Mouse (Mus musculus): ENCODE measurements around the gene Adamts14. TPM values are rescaled to one million over a fixed set of nuclear protein-coding genes. Genes with fewer than 3 reads are reported as not detected.

The Adamts14 gene
- polyA plus RNA-seq, 1 experiment: 3.3 TPM

- H3K27ac ChIP-seq (ENCODE audit: control insufficient read depth, insufficient read depth, low read length): no peak overlapping the region
- TF ChIP-seq CTCF (IDR thresholded peaks at IDR 0.05; ENCODE audit: borderline replicate concordance, control insufficient read depth, extremely low read depth, insufficient read depth, low read length, poor library complexity): no peak
- no peak for TF ChIP-seq POLR2A (IDR thresholded peaks at IDR 0.05; ENCODE audit: control insufficient read depth, extremely low read depth, insufficient read depth, low read length, poor library complexity)
- 94% methylated on average over 8 of the region's 8 CpGs for WGBS
Measured at GRCm38 (mm10) chr10:61255190-61255589, 18.0 kb downstream of the Adamts14 start.

GRCm38 (mm10) chr10:61254761-61255160 lies 18.5 kb downstream of the Adamts14 start:
- Histone ChIP-seq H3K36me3 (ENCODE audit: control insufficient read depth, insufficient read depth, low read length) (no peaks in the 10 kb centered on the region), H3K4me1 (replicated peaks; ENCODE audit: control insufficient read depth, insufficient read depth, low read length) (no peaks in the 10 kb centered on the region), H3K4me3 (ENCODE audit: control insufficient read depth, insufficient read depth, low read length) (no peak overlapping the region), H3K27me3 (ENCODE audit: control insufficient read depth, insufficient read depth, low read length) (no peaks in the 10 kb centered on the region), H3K27ac (ENCODE audit: control insufficient read depth, insufficient read depth, low read length) (no peak overlapping the region)
- no peak for DNase-seq
- WGBS: 96% methylated on average over 6 of the region's 6 CpGs
- TF ChIP-seq CTCF (IDR thresholded peaks at IDR 0.05; ENCODE audit: borderline replicate concordance, control insufficient read depth, extremely low read depth, insufficient read depth, low read length, poor library complexity) (no peak), POLR2A (IDR thresholded peaks at IDR 0.05; ENCODE audit: control insufficient read depth, extremely low read depth, insufficient read depth, low read length, poor library complexity) (no peak)

More at GRCm38 (mm10) chr10:61255190-61255589, 18.0 kb downstream of the Adamts14 start:
- Histone ChIP-seq H3K36me3 (ENCODE audit: control insufficient read depth, insufficient read depth, low read length) (no peaks in the 10 kb centered on the region), H3K4me1 (replicated peaks; ENCODE audit: control insufficient read depth, insufficient read depth, low read length) (no peaks in the 10 kb centered on the region), H3K27me3 (ENCODE audit: control insufficient read depth, insufficient read depth, low read length) (no peaks in the 10 kb centered on the region), H3K4me3 (ENCODE audit: control insufficient read depth, insufficient read depth, low read length) (no peak overlapping the region)
- DNase-seq: no peak

GRCm38 (mm10) chr10:61249951-61250350 lies 23.3 kb downstream of the Adamts14 start:
- Histone ChIP-seq H3K27me3 (ENCODE audit: control insufficient read depth, insufficient read depth, low read length) (no peaks in the 10 kb centered on the region), H3K4me3 (ENCODE audit: control insufficient read depth, insufficient read depth, low read length) (no peak overlapping the region), H3K27ac (ENCODE audit: control insufficient read depth, insufficient read depth, low read length) (no peak overlapping the region), H3K4me1 (replicated peaks; ENCODE audit: control insufficient read depth, insufficient read depth, low read length) (no peaks in the 10 kb centered on the region), H3K36me3 (ENCODE audit: control insufficient read depth, insufficient read depth, low read length) (no peaks in the 10 kb centered on the region)
- no peak for DNase-seq
- TF ChIP-seq POLR2A (IDR thresholded peaks at IDR 0.05; ENCODE audit: control insufficient read depth, extremely low read depth, insufficient read depth, low read length, poor library complexity): no peak
- no peak for TF ChIP-seq CTCF (IDR thresholded peaks at IDR 0.05; ENCODE audit: borderline replicate concordance, control insufficient read depth, extremely low read depth, insufficient read depth, low read length, poor library complexity)
- 95% methylated on average over 2 of the region's 2 CpGs for WGBS

- no peaks in the 10 kb centered on the region for H3K27me3 ChIP-seq (ENCODE audit: control insufficient read depth, insufficient read depth, low read length)
- TF ChIP-seq CTCF (IDR thresholded peaks at IDR 0.05; ENCODE audit: borderline replicate concordance, control insufficient read depth, extremely low read depth, insufficient read depth, low read length, poor library complexity) (no peak), POLR2A (IDR thresholded peaks at IDR 0.05; ENCODE audit: control insufficient read depth, extremely low read depth, insufficient read depth, low read length, poor library complexity) (no peak)
- no peak overlapping the region for H3K27ac ChIP-seq (ENCODE audit: control insufficient read depth, insufficient read depth, low read length)
- H3K4me3 ChIP-seq (ENCODE audit: control insufficient read depth, insufficient read depth, low read length): no peak overlapping the region
- no peaks in the 10 kb centered on the region for H3K4me1 ChIP-seq (replicated peaks; ENCODE audit: control insufficient read depth, insufficient read depth, low read length)
- 93% methylated on average over 13 of the region's 13 CpGs for WGBS
- DNase-seq: no peak
- H3K36me3 ChIP-seq (ENCODE audit: control insufficient read depth, insufficient read depth, low read length): no peaks in the 10 kb centered on the region
Measured at GRCm38 (mm10) chr10:61248596-61249114, 24.6 kb downstream of the Adamts14 start.

- no peaks in the 10 kb centered on the region for H3K27me3 ChIP-seq (ENCODE audit: control insufficient read depth, insufficient read depth, low read length)
- WGBS: 95% methylated on average over 6 of the region's 6 CpGs
- no peak overlapping the region for H3K27ac ChIP-seq (ENCODE audit: control insufficient read depth, insufficient read depth, low read length)
- no peak for DNase-seq
- TF ChIP-seq POLR2A (IDR thresholded peaks at IDR 0.05; ENCODE audit: control insufficient read depth, extremely low read depth, insufficient read depth, low read length, poor library complexity) (no peak), CTCF (IDR thresholded peaks at IDR 0.05; ENCODE audit: borderline replicate concordance, control insufficient read depth, extremely low read depth, insufficient read depth, low read length, poor library complexity) (no peak)
- peaks cover 15% of the 10 kb centered on the region for H3K4me1 ChIP-seq (replicated peaks; ENCODE audit: control insufficient read depth, insufficient read depth, low read length)
- no peaks in the 10 kb centered on the region for H3K36me3 ChIP-seq (ENCODE audit: control insufficient read depth, insufficient read depth, low read length)
- H3K4me3 ChIP-seq (ENCODE audit: control insufficient read depth, insufficient read depth, low read length): no peak overlapping the region
Measured at GRCm38 (mm10) chr10:61246288-61246687, 26.9 kb downstream of the Adamts14 start.

GRCm38 (mm10) chr10:61241961-61242421 lies 31.2 kb downstream of the Adamts14 start:
- H3K27me3 ChIP-seq (ENCODE audit: control insufficient read depth, insufficient read depth, low read length): no peaks in the 10 kb centered on the region

More at GRCm38 (mm10) chr10:61241961-61242421, 31.2 kb downstream of the Adamts14 start:
- peak; percentile 32 for DNase-seq
- no peaks in the 10 kb centered on the region for H3K36me3 ChIP-seq (ENCODE audit: control insufficient read depth, insufficient read depth, low read length)
- H3K4me1 ChIP-seq (replicated peaks; ENCODE audit: control insufficient read depth, insufficient read depth, low read length): peaks cover 42% of the 10 kb centered on the region
- no peak overlapping the region for H3K4me3 ChIP-seq (ENCODE audit: control insufficient read depth, insufficient read depth, low read length)
- TF ChIP-seq CTCF (IDR thresholded peaks at IDR 0.05; ENCODE audit: borderline replicate concordance, control insufficient read depth, extremely low read depth, insufficient read depth, low read length, poor library complexity): no peak
- no peak for TF ChIP-seq POLR2A (IDR thresholded peaks at IDR 0.05; ENCODE audit: control insufficient read depth, extremely low read depth, insufficient read depth, low read length, poor library complexity)
- WGBS: 42% methylated on average over 4 of the region's 4 CpGs
- H3K27ac ChIP-seq (ENCODE audit: control insufficient read depth, insufficient read depth, low read length): no peak overlapping the region

Data from thymus, adult 2 months (tissue).